Mouse (Mus musculus) cerebellum, adult 2 months (tissue): ENCODE results near the gene H3f3b.

ENCODE experiments used
- CTCF ChIP-seq: fragments of 200-500 bp; IDR thresholded peaks from 2 replicates; pipeline ENCODE4 v1.5.1; 2011; ENCODE audit warnings: low read depth, mild to moderate bottlenecking, control low read depth, low read length, moderate library complexity, borderline replicate concordance; ENCODE audit not compliant: insufficient read depth
- POLR2A ChIP-seq: fragments of 200-500 bp; IDR thresholded peaks from 2 replicates; pipeline ENCODE4 v1.6.1; 2011; ENCODE audit warnings: low read length, control low read depth, borderline replicate concordance; ENCODE audit not compliant: insufficient read depth

DNA sequence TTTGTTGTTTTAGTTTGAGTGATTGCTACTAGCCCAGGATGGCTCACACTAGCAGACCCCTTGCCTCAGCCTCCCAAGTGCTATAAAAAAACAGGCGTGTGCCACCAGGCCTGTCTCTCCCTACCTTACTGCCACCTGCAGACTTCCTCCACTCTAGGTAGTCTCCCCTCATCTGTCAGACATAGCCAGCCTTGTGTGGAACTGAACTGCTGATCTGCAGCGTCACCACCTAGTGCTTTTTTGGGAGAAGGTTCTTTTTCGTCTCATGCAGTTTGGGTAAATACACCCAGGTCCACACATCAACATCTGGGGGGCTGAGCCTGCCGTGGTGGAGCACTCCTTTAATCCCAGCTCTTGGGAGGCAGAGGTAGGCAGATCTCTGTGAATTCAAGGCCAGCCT is 30.7 kb downstream of the H3f3b start:
- TF ChIP-seq CTCF: no peak
- TF ChIP-seq POLR2A: no peak
